In the genomic region with DNA sequence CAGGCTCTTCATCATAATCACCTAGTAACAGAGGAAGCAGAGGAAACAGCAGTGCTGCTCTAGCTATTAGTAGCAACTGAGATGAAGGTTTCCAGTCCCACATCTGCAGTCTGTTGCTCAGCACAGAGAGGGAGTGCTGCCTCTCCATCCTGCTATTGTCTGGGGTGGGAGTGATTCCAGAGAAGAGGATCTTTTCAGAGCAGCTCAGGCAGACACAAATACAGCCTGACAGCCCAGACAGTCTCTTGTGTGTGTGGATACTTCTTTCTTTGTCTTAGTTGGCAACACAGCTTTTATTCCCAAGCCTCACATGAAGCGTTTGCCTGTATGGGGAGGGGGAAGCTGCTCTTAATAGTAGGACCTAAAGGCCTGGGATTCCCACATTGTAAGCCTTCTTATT, we compare ENCODE assay signal across 11 mouse cellular contexts.
A peak's percentile ranks its signal among the peaks of the same experiment; 100 is the strongest.
DNase-seq lines count a peak whose midpoint lies in the region; ATAC-seq lines count a peak whose summit lies in the region.
"Had no signal": no experiment of that assay in that cellular context is flagged by ENCODE, and none has a peak within 500 bp of the region (broad histone marks: within the 10 kb centered on the region; RNA-seq: fewer than 3 reads in every experiment).

No protein-coding gene starts in this region.

- no peaks in the 10 kb centered on the region for H3K4me1 ChIP-seq in embryonic facial prominence, embryonic 12.5 days
- no peaks in the 10 kb centered on the region for H3K4me1 ChIP-seq in hindbrain, embryonic 16.5 days (ENCODE audit: control insufficient read depth, insufficient read depth, low read depth, low read length)
- H3K4me1 ChIP-seq in neural tube, embryonic 14.5 days (ENCODE audit: control insufficient read depth, insufficient read depth, low read length), result no peaks in the 10 kb centered on the region
- H3K4me1 ChIP-seq: megakaryocyte, embryonic 14.5 days had no signal

- H3K27ac ChIP-seq in embryonic facial prominence, embryonic 12.5 days, result no peak overlapping the region
- H3K27ac ChIP-seq in hindbrain, embryonic 16.5 days (ENCODE audit: low read depth, low read length), result 0 out of 2 replicates have a peak overlapping the region, but pooled peaks have one; percentile 31
- no peak overlapping the region for H3K27ac ChIP-seq in neural tube, embryonic 14.5 days (ENCODE audit: low read depth, low read length)

- no peaks in the 10 kb centered on the region for H3K36me3 ChIP-seq in embryonic facial prominence, embryonic 12.5 days
- H3K36me3 ChIP-seq in hindbrain, embryonic 16.5 days (ENCODE audit: control insufficient read depth, insufficient read depth, low read length), result no peaks in the 10 kb centered on the region
- no peaks in the 10 kb centered on the region for H3K36me3 ChIP-seq in neural tube, embryonic 14.5 days (ENCODE audit: control insufficient read depth, insufficient read depth, low read length)

- DNase-seq in left cerebral cortex, postnatal 4 days, result peak; percentile 19
- no peak for DNase-seq in left cerebral cortex, postnatal 14 days (ENCODE audit: low spot score in 2 of 2)
- no peak for DNase-seq in adrenal gland, adult 18-20 months (ENCODE audit: low spot score in 2 of 2)
- DNase-seq in thymus, postnatal 4 days, result no peak
- DNase-seq in layer of hippocampus, adult 18-20 months (ENCODE audit: low spot score in 2 of 2), result no peak
- DNase-seq: right cerebral cortex, postnatal 25 days had no signal

- 0 out of 2 replicates have a peak, but pooled peaks have one; percentile 56 for ATAC-seq in embryonic facial prominence, embryonic 12.5 days (ENCODE audit: insufficient number of reproducible peaks, insufficient read depth, low FRiP score, low TSS enrichment)
- ATAC-seq in hindbrain, embryonic 16.5 days, result peak; percentile 76
- ATAC-seq in neural tube, embryonic 14.5 days (ENCODE audit: low read depth), result peak; percentile 46; the same call in 1 of the 2 replicates

- no peaks in the 10 kb centered on the region; the same call in 1 of the 2 replicates for H3K27me3 ChIP-seq in embryonic facial prominence, embryonic 12.5 days
- H3K27me3 ChIP-seq in hindbrain, embryonic 16.5 days (replicated peaks; ENCODE audit: control insufficient read depth, insufficient read depth, low read length), result no peaks in the 10 kb centered on the region; the same call in 1 of the 2 replicates
- no peaks in the 10 kb centered on the region for H3K27me3 ChIP-seq in neural tube, embryonic 14.5 days (ENCODE audit: control insufficient read depth, insufficient read depth, low read length)
- H3K27me3 ChIP-seq: CH12.LX had no signal

- no peak overlapping the region for H3K4me3 ChIP-seq in embryonic facial prominence, embryonic 12.5 days
- no peak overlapping the region for H3K4me3 ChIP-seq in hindbrain, embryonic 16.5 days (ENCODE audit: low read length)
- H3K4me3 ChIP-seq in neural tube, embryonic 14.5 days (ENCODE audit: low read depth, low read length), result no peak overlapping the region
- H3K4me3 ChIP-seq: megakaryocyte, embryonic 14.5 days had no signal

- H3K9ac ChIP-seq in embryonic facial prominence, embryonic 12.5 days, result no peak overlapping the region
- H3K9ac ChIP-seq in hindbrain, embryonic 16.5 days (ENCODE audit: low read depth, low read length), result no peak overlapping the region
- no peak overlapping the region for H3K9ac ChIP-seq in neural tube, embryonic 14.5 days (replicated peaks; ENCODE audit: low read depth, low read length)

- intact Hi-C loops in left cerebral cortex, postnatal 4 days (cut with DNase I), result no loop called here
- intact Hi-C loops in left cerebral cortex, postnatal 14 days (cut with DNase I), result loop anchor here (10.0 kb wide), 1 partner anchor 102 kb away; no protein-coding TSS in a partner anchor

- 28% methylated on average over 1 of the region's 1 CpGs for WGBS in embryonic facial prominence, embryonic 12.5 days
- 22% methylated on average over 1 of the region's 1 CpGs for WGBS in hindbrain, embryonic 16.5 days
- WGBS in neural tube, embryonic 14.5 days, result 46% methylated on average over 1 of the region's 1 CpGs

- H3K9me3 ChIP-seq in embryonic facial prominence, embryonic 12.5 days, result no peaks in the 10 kb centered on the region
- H3K9me3 ChIP-seq in hindbrain, embryonic 16.5 days (ENCODE audit: control insufficient read depth, low read length), result no peaks in the 10 kb centered on the region
- H3K9me3 ChIP-seq in neural tube, embryonic 14.5 days (ENCODE audit: control insufficient read depth, low read length), result no peaks in the 10 kb centered on the region
- H3K9me3 ChIP-seq: megakaryocyte, embryonic 14.5 days had no signal

- no peak overlapping the region for H3K4me2 ChIP-seq in embryonic facial prominence, embryonic 12.5 days (replicated peaks)
- no peak overlapping the region for H3K4me2 ChIP-seq in hindbrain, embryonic 16.5 days (ENCODE audit: low read length)
- no peak overlapping the region for H3K4me2 ChIP-seq in neural tube, embryonic 14.5 days (ENCODE audit: low read depth, low read length)
